Mouse (Mus musculus) CH12.LX (cell line): ENCODE data around the gene Gm10912. TPM values are rescaled to one million over a fixed set of nuclear protein-coding genes. Genes with fewer than 3 reads are reported as not detected.
"Not testable (repeated sequence)": the region's sequence is repeated elsewhere in the genome, so short reads cannot be mapped to it uniquely, and the experiment has no call there.

Experiments
- DNase-seq: peaks from one replicate; pipeline ENCODE4 v3.0.0-alpha.2; 2013; ENCODE audit errors: extremely low read depth
- H3K27ac ChIP-seq: 2 replicates; pipeline ENCODE4 v1.5.1; 2012; ENCODE audit warnings: low read depth, mild to moderate bottlenecking, control low read depth, moderate library complexity; ENCODE audit not compliant: insufficient read depth
- H3K27me3 ChIP-seq: replicated peaks from 2 replicates; pipeline ENCODE3; 2012; ENCODE audit warnings: inconsistent platforms
- H3K36me3 ChIP-seq, 2 experiments: replicated peaks in 1 of 2; 2 replicates each; pipeline versions ENCODE3 to v1.6.1; 2012; ENCODE audit warnings: inconsistent platforms in 1 of 2, low read length in 1 of 2, mild to moderate bottlenecking in 1 of 2, mixed read lengths in 1 of 2, moderate library complexity in 1 of 2; ENCODE audit not compliant: control insufficient read depth in 1 of 2, insufficient read depth in 1 of 2
- H3K4me1 ChIP-seq, 2 experiments: 2 replicates each; pipeline ENCODE4 v1.6.1; 2012; ENCODE audit warnings: inconsistent platforms in 1 of 2, moderate library complexity in 1 of 2; ENCODE audit not compliant: insufficient read depth in 2 of 2, control insufficient read depth in 1 of 2
- H3K4me2 ChIP-seq: 2 replicates; pipeline ENCODE4 v1.6.1; 2012; ENCODE audit warnings: low read depth, mild to moderate bottlenecking, control low read depth; ENCODE audit not compliant: poor library complexity, insufficient read depth, severe bottlenecking
- H3K4me3 ChIP-seq, 3 experiments: fragments of 150-350 bp in 1 of 3; sonication (generic) in 1 of 3; replicated peaks in 1 of 3; 2 replicates each; pipeline versions ENCODE3 to v1.5.1; 2011 to 2012; ENCODE audit warnings: low read depth in 2 of 3, low read length in 2 of 3, mild to moderate bottlenecking in 2 of 3, moderate library complexity in 2 of 3, control low read depth in 1 of 3, improper control_type of control experiment in 1 of 3, inconsistent platforms in 1 of 3, mixed read lengths in 1 of 3; ENCODE audit not compliant: poor library complexity in 1 of 3
- H3K79me2 ChIP-seq: replicated peaks from 2 replicates; pipeline ENCODE4 v1.6.1; 2012; ENCODE audit warnings: mild to moderate bottlenecking, moderate library complexity; ENCODE audit not compliant: control insufficient read depth, poor library complexity, insufficient read depth, severe bottlenecking; ENCODE audit errors: extremely low read depth
- H3K9ac ChIP-seq: 2 replicates; pipeline ENCODE4 v1.6.1; 2012; ENCODE audit warnings: low read depth, mild to moderate bottlenecking, control low read depth, moderate library complexity; ENCODE audit not compliant: insufficient read depth
- H3K9me3 ChIP-seq: replicated peaks from 2 replicates; pipeline ENCODE3; 2012; ENCODE audit warnings: low read length, inconsistent platforms, mixed read lengths
- CHD1 ChIP-seq: IDR thresholded peaks from 2 replicates; pipeline ENCODE4 v1.6.1; 2012; ENCODE audit warnings: low read depth, low read length, improper control_type of control experiment, inconsistent platforms
- CTCF ChIP-seq, 2 experiments: IDR thresholded peaks in 1 of 2; conservative IDR thresholded peaks in 1 of 2; 2 replicates each; pipeline ENCODE4 v1.5.1; 2011 to 2012; ENCODE audit warnings: low read depth in 2 of 2, low read length in 2 of 2, improper control_type of control experiment in 1 of 2, inconsistent platforms in 1 of 2, mild to moderate bottlenecking in 1 of 2, moderate library complexity in 1 of 2
- GABPA ChIP-seq: IDR thresholded peaks from 2 replicates; pipeline ENCODE4 v1.6.1; 2012; ENCODE audit warnings: low read depth, low read length, improper control_type of control experiment, inconsistent platforms; ENCODE audit not compliant: insufficient replicate concordance
- JUN ChIP-seq: IDR thresholded peaks from 2 replicates; pipeline ENCODE4 v1.6.1; 2011; ENCODE audit warnings: low read depth, mild to moderate bottlenecking, low read length, improper control_type of control experiment, moderate library complexity; ENCODE audit not compliant: insufficient read depth
- MAZ ChIP-seq: IDR thresholded peaks from 2 replicates; pipeline ENCODE4 v1.6.1; 2012; ENCODE audit warnings: low read depth, mild to moderate bottlenecking, inconsistent platforms, low read length, improper control_type of control experiment, moderate library complexity
- MXI1 ChIP-seq: IDR thresholded peaks from 2 replicates; pipeline ENCODE4 v1.6.1; 2011; ENCODE audit warnings: mild to moderate bottlenecking, low read depth, low read length, improper control_type of control experiment
- POLR2AphosphoS2 ChIP-seq: IDR thresholded peaks from 2 replicates; pipeline ENCODE4 v1.6.1; 2011; ENCODE audit warnings: low read depth, low read length, improper control_type of control experiment
- ZC3H11A ChIP-seq: IDR thresholded peaks from 2 replicates; pipeline ENCODE4 v1.6.1; 2012; ENCODE audit warnings: low read depth, mild to moderate bottlenecking, inconsistent platforms, low read length, improper control_type of control experiment
- ZNF384 ChIP-seq: IDR thresholded peaks from 2 replicates; pipeline ENCODE4 v1.6.1; 2012; ENCODE audit warnings: low read depth, low read length, improper control_type of control experiment, inconsistent platforms
- dilution Hi-C: fragments of 300-500 bp; cut with MboI; formaldehyde crosslinking; loops from 2 replicates; pipeline ENCODE4 v1.14.3; 2020; ENCODE audit warnings: low sequenced_read_pairs; ENCODE audit not compliant: extremely low pct_unique_long_range_greater_than_20kb, extremely low pct_ligation_motif_present
- in situ Hi-C: fragments of 300-500 bp; cut with MboI; formaldehyde crosslinking; loops from 3 replicates; pipeline ENCODE4 v1.14.3; 2019; ENCODE audit warnings: low sequenced_read_pairs, low pct_ligation_motif_present, low pct_unique_long_range_greater_than_20kb, mixed read lengths
- polyA plus RNA-seq: library from polyadenylated mRNA; unstranded; fragments of >175 nt; gene quantifications from 2 replicates; pipeline ENCODE4 v1.2.1, GENCODE M21; 2012; ENCODE audit warnings: low read depth; ENCODE audit not compliant: insufficient read length
- total RNA-seq, 2 experiments: library from RNA; depleted of rRNA; stranded (reverse); fragments of 300-350 nt in 1 of 2; fragments of >200 nt in 1 of 2; gene quantifications; 2 replicates each; pipeline ENCODE4 v1.2.3; 2012 to 2014

Gm10912 gene
- total and polyA plus RNA-seq, 3 experiments = not detected

GRCm38 (mm10) chr2:104113563-104113962 is 47.9 kb downstream of the Gm10912 start:
- H3K27me3 ChIP-seq, H3K27ac ChIP-seq, H3K9me3 ChIP-seq, H3K79me2 ChIP-seq, DNase-seq, dilution Hi-C loops, H3K4me3 ChIP-seq, H3K9ac ChIP-seq, H3K4me1 ChIP-seq, H3K36me3 ChIP-seq, H3K4me2 ChIP-seq, in situ Hi-C loops: not testable (repeated sequence)

- Histone ChIP-seq H3K79me2 (no peaks in the 10 kb centered on the region), H3K4me3 (no peak overlapping the region), H3K4me1 (peaks cover 0 to 4% of the 10 kb centered on the region in 2 experiments; a peak in 2 of 4 replicates), H3K36me3 (peaks cover 0 to 2% of the 10 kb centered on the region in 2 experiments), H3K27ac (no peak overlapping the region), H3K4me2 (no peak overlapping the region), H3K9ac (no peak overlapping the region), H3K27me3 (no peaks in the 10 kb centered on the region), H3K9me3 (no peaks in the 10 kb centered on the region)
- DNase-seq = no peak
- TF ChIP-seq GABPA (no peak), MXI1 (no peak), CTCF (conservative IDR thresholded peaks at IDR 0.05 in 1 of 2, IDR thresholded peaks at IDR 0.05 in 1 of 2; ENCODE audit: low read depth in 2 of 2, low read length in 2 of 2) (no peak), ZC3H11A (no peak), POLR2AphosphoS2 (no peak), JUN (no peak), CHD1 (no peak), MAZ (no peak), ZNF384 (no peak)
- in situ Hi-C loops (no loop called here), dilution Hi-C loops (no loop called here)
These were observed 49.3 kb downstream of the Gm10912 start for GRCm38 (mm10) chr2:104114898-104115297.

Other genes with a start within 250 kb of the Gm10912 start
- 108 and 109 TPM in 2 replicates for gene Lmo2, start 107.8 kb upstream of the Gm10912 start, total RNA-seq (2012; rRNA removed)
- 61.3 and 63.6 TPM in 2 replicates for gene Lmo2, start 107.8 kb upstream of the Gm10912 start, total RNA-seq (2014; rRNA removed)
- gene Lmo2, start 107.8 kb upstream of the Gm10912 start, polyA plus RNA-seq = 43.3 and 49.6 TPM in 2 replicates
- gene Fbxo3, start 38.1 kb upstream of the Gm10912 start, total RNA-seq (2012; rRNA removed) = 28.2 and 29.7 TPM in 2 replicates
- gene Fbxo3, start 38.1 kb upstream of the Gm10912 start, total RNA-seq (2014; rRNA removed) = 63.7 and 67.1 TPM in 2 replicates
- 29.2 and 38.4 TPM in 2 replicates for gene Fbxo3, start 38.1 kb upstream of the Gm10912 start, polyA plus RNA-seq
- gene 4931422A03Rik, start 37.5 kb upstream of the Gm10912 start, total RNA-seq (2012; rRNA removed) = 0.68 and 0.76 TPM in 2 replicates
- not detected in 2 replicates for gene 4931422A03Rik, start 37.5 kb upstream of the Gm10912 start, total RNA-seq (2014; rRNA removed)
- 0.71 and 2.4 TPM in 2 replicates for gene 4931422A03Rik, start 37.5 kb upstream of the Gm10912 start, polyA plus RNA-seq
- not detected in 2 replicates for gene Gm10799, start 2.7 kb downstream of the Gm10912 start, total RNA-seq (2012; rRNA removed)
- not detected in 2 replicates for gene Gm10799, start 2.7 kb downstream of the Gm10912 start, total RNA-seq (2014; rRNA removed)
- not detected in 2 replicates for gene Gm10799, start 2.7 kb downstream of the Gm10912 start, polyA plus RNA-seq
- gene Cd59b, start 4.0 kb downstream of the Gm10912 start, total RNA-seq (2012; rRNA removed) = 0.25 TPM in 1 of 2 replicates, not detected in the other
- 1.6 and 2.1 TPM in 2 replicates for gene Cd59b, start 4.0 kb downstream of the Gm10912 start, total RNA-seq (2014; rRNA removed)
- gene Cd59b, start 4.0 kb downstream of the Gm10912 start, polyA plus RNA-seq = 0.80 and 1.00 TPM in 2 replicates
- gene Cd59a, start 30.0 kb downstream of the Gm10912 start, total RNA-seq (2012; rRNA removed) = 2.9 and 4.5 TPM in 2 replicates
- gene Cd59a, start 30.0 kb downstream of the Gm10912 start, total RNA-seq (2014; rRNA removed) = 4.8 and 5.8 TPM in 2 replicates
- gene Cd59a, start 30.0 kb downstream of the Gm10912 start, polyA plus RNA-seq = 6.6 TPM in 2 replicates
- gene A930018P22Rik, start 56.9 kb downstream of the Gm10912 start, total RNA-seq (2012; rRNA removed) = not detected in 2 replicates
- gene A930018P22Rik, start 56.9 kb downstream of the Gm10912 start, total RNA-seq (2014; rRNA removed) = not detected in 2 replicates
- not detected in 2 replicates for gene A930018P22Rik, start 56.9 kb downstream of the Gm10912 start, polyA plus RNA-seq